Mouse (Mus musculus) retina, embryonic 14.5 days (tissue): Measurements from ENCODE around the gene Fosl1.
"Not testable (repeated sequence)": the region's sequence is repeated elsewhere in the genome, so short reads cannot be mapped to it uniquely, and the experiment has no call there.

Experiments used
- DNase-seq: peaks from one replicate; pipeline ENCODE4 v3.0.0-alpha.2; 2015; ENCODE audit warnings: low spot score

Fosl1 gene

DNA sequence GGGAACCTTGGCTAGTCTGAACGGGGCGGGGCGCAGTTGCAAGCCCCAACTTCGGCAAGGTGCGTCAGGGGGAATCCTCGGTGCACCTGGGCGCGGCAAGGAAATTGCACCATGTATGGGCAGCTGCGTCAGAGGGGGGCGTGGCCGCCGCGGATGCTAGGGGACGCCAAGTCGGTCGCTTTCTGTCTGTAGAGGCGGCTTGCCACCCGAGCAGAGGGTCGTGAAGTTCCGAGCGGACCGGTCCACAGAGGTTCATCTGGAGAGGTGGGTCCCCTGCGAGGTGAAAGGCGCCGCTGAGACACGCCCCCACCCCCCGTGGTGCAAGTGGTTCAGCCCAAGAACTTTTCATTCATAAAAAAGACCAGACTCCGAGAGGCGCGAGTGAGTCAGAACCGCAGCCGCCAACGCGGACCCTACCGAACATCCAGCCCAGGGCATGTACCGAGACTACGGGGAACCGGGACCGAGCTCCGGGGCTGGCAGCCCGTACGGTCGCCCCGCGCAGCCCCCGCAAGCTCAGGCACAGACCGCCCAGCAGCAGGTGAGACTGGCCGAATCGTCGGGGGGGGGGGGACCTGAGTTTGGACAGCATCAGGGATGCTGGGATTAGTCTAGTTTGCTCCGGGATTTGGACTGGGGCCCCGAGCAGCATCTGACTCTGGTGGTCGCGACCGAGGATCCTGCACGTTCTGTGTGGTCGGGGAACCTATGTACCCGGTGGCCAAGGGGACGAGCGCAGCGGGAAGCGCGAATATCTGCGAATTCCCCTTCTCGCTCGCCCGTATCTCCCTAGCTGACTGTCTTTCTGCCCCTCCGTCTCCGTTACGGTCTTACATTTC, at the start of gene Fosl1:
Gene Fosl1, plus strand, starts transcription at position 33 of the 839 bp plus-strand sequence.
- peak; percentile 61 for DNase-seq

DNA sequence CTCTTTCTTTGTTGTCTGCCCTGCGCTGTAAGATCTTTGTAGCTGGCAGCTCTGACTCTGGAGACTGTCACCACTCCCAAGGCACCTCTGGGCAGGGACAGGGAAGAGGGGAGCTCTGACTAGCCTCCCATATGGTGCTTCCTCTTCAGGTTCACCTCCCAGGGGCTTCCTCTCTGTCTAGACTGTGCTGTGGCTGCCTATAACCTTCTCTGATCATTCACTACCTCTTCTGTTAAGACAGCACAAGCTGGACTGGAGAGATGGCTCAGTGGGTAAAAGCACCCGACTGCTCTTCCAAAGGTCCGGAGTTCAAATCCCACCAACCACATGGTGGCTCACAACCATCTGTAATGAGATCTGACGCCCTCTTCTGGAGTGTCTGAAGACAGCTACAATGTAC, 46.3 kb upstream of the Fosl1 start:
- DNase-seq = not testable (repeated sequence)

GRCm38 (mm10) chr19:5402293-5402692, 45.1 kb upstream of the Fosl1 start, which contains the start of gene Tsga10ip:
TSS of gene Tsga10ip (minus strand) at chr19:5402526.
- DNase-seq = no peak

GRCm38 (mm10) chr19:5405924-5406323, 41.4 kb upstream of the Fosl1 start:
- no peak for DNase-seq

DNA sequence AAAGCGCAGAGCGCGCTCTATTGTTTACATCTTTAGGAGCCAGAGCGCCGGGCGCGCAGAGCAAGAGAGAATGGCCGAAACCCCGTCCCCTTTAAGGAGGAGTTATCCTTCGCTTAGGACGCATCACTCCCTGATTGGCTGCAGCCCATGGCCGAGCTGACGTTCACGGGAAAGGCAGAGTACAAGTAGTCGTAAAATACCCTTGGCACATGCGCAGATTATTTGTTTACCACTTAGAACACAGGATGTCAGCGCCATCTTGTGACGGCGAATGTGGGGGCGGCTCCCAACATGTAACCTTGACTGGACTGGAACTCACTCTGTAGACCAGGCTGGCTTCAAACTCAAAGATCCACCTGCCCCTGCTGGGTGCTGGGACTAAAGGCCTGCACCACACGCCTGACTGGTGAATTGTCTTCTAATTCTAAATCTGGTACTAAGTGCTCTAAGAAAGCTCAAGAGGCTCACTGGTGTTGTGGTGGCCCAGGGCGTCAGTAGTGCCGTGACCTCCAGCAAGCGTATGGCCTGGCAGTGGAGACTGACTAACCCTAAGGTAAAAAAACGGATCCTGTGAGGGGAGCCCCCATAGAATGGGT, 40.7 kb upstream of the Fosl1 start:
- DNase-seq = not testable (repeated sequence)

GRCm38 (mm10) chr19:5407133-5407532, 40.2 kb upstream of the Fosl1 start:
- DNase-seq = no peak

GRCm38 (mm10) chr19:5408057-5409001, 39.0 kb upstream of the Fosl1 start:
- no peak for DNase-seq

DNA sequence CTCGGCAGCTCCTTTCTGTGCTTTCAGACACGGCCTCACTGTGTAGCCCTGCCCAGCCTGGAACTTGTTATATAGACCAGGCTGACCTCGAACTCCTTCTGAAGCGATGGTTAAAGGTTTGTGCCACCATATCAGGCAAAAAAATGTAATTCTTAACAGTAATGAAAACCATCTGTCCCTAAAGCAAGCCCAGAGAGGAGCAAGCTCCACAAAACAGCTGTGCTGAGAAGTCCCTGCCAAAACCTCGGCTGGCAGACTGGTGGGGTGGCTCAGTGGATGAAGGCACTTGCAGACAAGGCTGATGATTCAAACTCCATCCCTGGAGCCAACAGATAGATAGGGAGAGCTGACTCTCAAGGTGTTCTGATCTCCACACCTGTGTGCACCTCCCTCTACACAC, 38.3 kb upstream of the Fosl1 start:
- DNase-seq = no peak

DNA sequence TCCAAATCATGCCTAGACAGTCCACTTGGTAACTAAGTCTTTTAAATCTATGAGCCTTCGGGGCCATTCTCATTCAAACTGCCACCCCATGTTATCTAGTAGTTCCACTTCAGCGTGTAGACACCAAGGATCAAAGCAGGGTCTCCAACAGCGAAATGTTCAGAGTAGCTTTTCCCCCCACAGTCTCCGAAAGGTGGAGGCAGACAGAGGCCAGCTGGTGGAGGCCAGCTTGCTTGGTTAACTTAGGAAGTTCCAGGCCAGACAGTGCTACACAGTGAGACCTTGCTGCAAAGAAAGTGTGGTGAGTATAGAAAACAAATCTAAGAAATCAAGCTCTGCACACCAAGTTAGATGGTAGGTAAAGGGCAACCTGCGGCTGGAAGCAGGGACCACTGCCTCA, 36.7 kb upstream of the Fosl1 start:
- no peak for DNase-seq

DNA sequence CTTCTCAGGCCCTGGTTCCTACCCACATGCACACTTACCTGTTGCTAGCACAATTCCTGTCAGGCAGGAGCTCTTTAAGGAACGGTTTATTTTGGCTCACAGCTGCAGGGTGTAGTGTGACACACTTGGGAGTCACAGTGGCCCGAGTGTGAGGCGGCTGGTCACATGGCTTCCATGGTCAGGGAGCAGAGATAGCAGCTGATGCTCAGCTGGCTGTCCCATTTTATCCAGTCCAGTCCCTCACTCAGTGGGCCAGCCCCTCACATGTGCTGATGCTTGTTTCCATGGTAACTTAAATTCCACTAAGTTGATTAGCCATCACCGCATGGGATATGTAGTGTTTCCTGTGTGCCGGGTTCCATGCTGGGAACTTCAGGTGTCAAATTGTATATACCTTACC, 35.4 kb upstream of the Fosl1 start:
- DNase-seq = no peak

- no peak for DNase-seq
These were observed 33.5 kb upstream of the Fosl1 start for GRCm38 (mm10) chr19:5413840-5414239.

DNA sequence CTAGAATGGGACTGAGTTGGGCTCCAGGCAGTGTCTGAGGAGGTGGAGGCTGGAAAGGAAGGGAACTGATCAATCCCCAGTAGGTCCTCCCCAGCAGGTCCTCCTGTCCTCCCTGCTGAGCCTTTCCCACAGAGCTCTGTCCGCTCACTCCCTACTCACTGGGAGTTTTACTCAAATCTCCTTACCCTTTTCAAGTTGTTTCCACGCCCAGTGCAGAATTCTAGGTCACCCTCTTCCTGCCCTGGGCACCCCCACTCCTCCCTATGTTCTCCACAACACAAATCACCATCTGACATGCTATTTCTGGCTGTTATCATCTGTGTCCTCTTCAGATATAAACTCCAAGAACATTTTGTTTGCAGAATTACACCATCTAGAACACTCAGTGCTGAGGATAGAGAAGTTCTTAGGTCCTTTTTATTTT, 32.8 kb upstream of the Fosl1 start:
- DNase-seq = no peak

DNA sequence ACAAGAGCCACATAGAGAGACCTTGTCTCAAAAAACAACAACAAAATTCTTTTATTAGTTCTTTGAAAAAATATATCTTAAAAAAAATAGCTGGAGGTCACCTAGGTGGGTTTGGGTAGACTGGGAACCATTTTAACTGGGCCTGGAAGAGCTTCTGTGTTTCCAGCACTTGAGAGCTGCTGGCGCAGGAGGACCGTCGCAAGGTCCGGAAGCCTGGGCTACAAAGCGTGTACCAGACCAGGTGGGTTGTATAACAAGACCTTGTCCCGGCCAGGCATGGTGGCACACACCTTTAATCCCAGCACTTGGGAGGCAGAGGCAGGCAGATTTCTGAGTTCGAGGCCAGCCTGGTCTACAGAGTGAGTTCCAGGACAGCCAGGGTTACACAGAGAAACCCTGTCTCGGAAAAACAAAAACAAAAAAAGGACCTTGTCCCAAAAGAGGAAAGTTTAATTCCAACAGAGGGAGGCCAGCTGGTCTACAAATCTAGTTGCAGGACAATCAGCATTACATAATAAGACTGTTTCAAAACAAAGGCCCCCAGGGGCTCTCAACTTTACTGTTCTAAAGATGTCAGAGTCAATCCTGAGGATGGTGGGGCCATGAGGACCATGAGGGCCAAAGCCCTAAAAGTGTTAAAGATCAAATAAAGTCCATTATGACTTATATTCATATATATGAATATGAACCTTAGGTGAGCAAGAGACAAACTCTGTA, 28.4 kb upstream of the Fosl1 start:
- no peak for DNase-seq

DNA sequence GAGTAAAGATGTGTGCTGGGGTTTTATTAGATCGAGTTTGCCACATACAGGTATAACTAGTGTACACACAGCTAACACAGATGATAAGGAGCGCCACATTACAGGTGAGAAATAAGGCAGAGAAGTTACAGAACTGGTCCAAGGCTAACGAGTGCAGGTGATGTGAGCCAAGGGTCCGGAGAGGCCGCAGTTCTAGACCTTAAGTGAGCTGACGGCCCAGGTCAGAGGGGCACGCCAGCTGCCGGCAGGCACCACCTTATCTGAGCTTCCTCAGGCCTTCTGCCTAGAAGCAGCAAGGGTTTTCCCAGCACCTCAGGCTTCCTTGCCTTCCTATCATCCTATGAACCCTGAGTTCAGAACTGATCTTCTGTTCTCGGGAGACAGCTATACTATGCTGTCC, 27.7 kb upstream of the Fosl1 start:
- DNase-seq = no peak

DNA sequence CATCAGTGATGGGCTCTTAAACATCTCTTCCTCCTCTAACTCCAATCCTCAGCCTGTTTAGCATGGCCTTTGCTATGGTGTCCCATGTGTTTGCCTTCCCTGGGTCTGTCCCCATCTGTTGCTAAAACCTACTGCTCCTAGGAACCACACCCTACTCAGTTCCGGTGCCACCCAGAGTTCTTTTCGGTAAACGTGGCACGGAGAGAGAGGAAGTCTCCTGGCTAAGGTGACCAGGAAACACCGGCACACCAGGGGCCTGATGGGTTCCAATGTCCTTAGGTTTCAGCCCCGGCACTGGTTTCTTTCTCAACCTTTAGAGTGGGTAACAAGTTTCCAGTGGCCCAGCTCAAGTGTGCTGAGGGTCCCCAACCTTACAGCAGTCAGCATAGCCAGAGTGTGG, 26.8 kb upstream of the Fosl1 start:
- no peak for DNase-seq

GRCm38 (mm10) chr19:5421784-5422183, 25.6 kb upstream of the Fosl1 start:
- no peak for DNase-seq

- no peak for DNase-seq
These were observed 25.1 kb upstream of the Fosl1 start for GRCm38 (mm10) chr19:5422267-5422666.

DNA sequence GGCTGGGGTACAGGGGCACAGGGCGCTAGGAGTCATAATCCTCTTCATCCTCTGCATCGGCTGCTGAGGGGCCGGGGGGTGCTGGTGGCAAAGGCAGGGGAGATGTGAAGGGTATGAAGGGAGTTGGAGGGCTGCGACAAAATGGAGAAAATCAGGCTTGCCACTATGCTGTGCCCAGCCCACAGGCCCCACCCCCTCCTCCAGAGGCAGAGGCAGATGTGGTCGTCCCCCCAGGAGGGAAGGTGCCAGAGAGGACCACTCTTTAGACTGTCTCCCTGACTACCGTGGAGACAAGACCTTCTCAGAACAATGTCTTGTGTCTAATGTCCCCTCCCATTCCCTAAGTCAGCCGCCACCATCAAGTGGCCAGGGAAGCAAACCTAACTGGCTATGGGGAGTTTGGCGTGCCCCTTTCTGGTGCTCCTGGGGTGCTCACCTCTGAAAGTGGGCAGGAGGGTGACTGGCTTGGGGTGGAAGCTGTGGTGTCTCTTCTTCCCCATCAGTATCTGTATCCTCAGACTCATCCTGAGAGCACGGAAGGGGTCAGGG, 24.4 kb upstream of the Fosl1 start:
- DNase-seq = no peak

- no peak for DNase-seq
These were observed 23.8 kb upstream of the Fosl1 start for GRCm38 (mm10) chr19:5423561-5423960.

- peak; percentile 73 for DNase-seq
These were observed 23.1 kb upstream of the Fosl1 start for GRCm38 (mm10) chr19:5424092-5424781.
